Mouse (Mus musculus): ENCODE measurements around the gene Trub1. TPM values are rescaled to one million over a fixed set of nuclear protein-coding genes. Genes with fewer than 3 reads are reported as not detected.

The Trub1 gene
- 10 to 100 TPM; 18.5 to 18.8 TPM for total RNA-seq (2021)
- long read RNA-seq, experiment 1, transcript Trub1-202 (8 exons, 3,789 nt), result major isoform, 17 of 20 reads
- long read RNA-seq, experiment 1, partial matches to known transcripts, result 1 of 20 reads
- long read RNA-seq, experiment 1, other reads (novel, unspliced or antisense), result 0 of 20 reads
- long read RNA-seq, experiment 2, transcript Trub1-202 (8 exons, 3,789 nt), result major isoform, 21 of 25 reads
- long read RNA-seq, experiment 2, partial matches to known transcripts, result 1 of 25 reads
- long read RNA-seq, experiment 2, other reads (novel, unspliced or antisense), result 3 of 25 reads

DNA sequence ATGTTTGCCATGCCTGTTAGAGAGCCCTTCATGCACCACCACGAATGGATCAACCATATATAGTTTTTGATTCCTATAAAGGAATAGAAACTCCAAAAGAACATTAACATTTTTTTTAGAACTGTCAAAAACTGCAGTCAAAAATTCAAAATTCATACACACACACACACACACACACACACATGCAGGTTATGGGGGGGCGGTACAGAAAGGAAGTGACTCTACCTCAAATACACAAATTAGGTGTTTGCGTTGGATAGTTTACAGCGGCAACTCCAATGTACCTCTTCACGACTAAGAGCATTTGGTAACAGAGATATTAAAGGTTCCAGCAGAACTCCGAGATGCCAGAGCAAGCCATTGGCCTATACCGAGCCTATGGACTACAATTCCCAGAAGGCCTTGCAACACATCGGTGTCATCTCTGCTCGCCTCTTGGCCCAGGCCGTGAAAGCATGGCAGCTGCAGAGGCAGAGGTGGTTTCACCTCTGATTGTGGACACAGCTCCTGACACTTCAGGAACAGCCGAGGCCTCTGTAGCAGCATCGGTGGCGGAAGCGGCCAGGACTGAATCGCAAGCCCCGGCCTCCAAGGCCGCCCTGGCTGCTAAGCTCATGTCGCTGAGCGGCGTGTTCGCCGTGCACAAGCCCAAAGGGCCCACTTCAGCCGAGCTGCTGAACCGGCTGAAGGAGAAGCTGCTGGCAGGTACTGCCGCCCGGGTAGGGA lies at the start of gene Trub1:
Trub1 (plus strand) TSS at position 421 of the 726 bp plus-strand sequence.
- DNase-seq (ENCODE audit: low spot score in 2 of 2), result peak; percentile 74 to 88

DNA sequence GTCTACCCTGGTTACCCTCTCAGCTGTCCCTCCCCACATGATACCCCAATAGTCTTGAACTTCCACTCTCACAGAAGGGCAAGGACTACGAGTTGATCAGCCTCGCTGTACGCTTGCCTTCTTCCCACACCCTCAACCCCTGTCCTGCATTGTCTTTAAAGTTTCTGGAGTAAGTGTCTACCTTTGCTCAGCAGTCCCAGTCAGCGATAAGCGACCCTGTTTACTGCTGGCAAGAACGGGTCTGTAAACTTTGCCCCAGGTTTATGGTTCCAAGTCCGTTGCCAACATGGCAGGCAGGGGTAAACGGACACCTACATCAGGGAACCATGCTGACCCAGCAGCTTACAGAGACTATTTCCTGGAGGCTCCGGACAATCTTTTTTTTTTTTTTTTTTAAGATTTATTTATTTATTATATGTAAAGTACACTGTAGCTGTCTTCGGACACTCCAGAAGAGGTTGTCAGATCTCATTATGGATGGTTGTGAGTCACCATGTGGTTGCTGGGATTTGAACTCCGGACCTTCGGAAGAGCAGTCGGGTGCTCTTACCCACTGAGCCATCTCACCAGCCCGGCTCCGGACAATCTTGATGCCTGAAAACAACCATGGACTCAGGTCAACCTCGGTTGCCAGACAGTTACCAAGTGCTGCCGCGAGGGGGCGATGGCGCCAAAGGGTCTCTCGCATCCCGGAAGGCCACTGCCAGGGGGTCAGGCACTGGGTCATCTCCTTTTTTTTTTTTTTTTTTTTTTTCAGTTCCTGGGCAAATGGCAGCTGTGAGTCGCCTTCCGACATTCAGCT lies 48.8 kb upstream of the Trub1 start:
- DNase-seq (ENCODE audit: low spot score in 2 of 2), result peak; percentile 66 to 75

DNA sequence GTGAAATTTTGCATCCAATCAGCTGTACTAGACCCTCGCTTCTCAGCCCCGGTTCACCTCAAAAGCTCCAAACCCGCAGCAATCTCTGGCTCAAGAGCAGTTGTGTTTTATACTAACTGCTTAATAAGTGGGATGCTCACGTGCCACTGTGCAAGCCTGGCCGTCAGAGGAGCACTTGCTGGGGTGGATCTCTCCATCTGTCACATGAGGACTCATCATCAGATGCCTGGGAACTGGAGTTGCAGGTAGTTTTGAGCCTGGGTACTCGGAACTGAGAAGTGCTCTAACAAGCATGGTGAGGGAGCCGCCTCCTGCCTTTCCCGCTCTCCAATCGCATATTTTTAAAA lies 48.2 kb upstream of the Trub1 start:
- no peak for DNase-seq (ENCODE audit: low spot score in 2 of 2)

- DNase-seq (ENCODE audit: low spot score in 2 of 2), result no peak
Measured at GRCm38 (mm10) chr19:57407947-57408346, 44.8 kb upstream of the Trub1 start.

- peak; percentile 34 to 37 for DNase-seq (ENCODE audit: low spot score in 2 of 2)
Measured at GRCm38 (mm10) chr19:57411375-57412196, 41.1 kb upstream of the Trub1 start.

DNA sequence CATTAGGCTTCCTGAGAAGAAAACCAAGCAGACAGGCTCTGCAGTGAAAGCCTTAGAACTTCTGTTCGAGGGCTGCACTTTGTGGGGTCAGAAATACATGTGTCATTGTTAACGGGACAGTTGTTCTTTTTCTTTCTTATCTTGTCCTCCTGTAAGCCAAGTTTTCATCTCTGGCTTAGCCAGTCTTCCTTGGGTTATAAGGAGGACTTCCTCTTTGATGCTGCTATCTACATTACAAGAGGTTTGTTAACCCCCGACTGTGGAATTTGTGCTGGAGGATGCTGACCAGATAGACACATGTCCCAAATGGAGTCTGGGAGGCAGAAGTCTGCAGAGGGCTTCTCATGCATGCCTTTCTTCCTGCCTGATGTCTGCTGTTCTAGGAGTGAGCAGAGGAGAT lies 39.5 kb upstream of the Trub1 start:
- no peak for DNase-seq (ENCODE audit: low spot score in 2 of 2)

- DNase-seq (ENCODE audit: low spot score in 2 of 2), result no peak
Measured at GRCm38 (mm10) chr19:57413918-57414317, 38.8 kb upstream of the Trub1 start.

DNA sequence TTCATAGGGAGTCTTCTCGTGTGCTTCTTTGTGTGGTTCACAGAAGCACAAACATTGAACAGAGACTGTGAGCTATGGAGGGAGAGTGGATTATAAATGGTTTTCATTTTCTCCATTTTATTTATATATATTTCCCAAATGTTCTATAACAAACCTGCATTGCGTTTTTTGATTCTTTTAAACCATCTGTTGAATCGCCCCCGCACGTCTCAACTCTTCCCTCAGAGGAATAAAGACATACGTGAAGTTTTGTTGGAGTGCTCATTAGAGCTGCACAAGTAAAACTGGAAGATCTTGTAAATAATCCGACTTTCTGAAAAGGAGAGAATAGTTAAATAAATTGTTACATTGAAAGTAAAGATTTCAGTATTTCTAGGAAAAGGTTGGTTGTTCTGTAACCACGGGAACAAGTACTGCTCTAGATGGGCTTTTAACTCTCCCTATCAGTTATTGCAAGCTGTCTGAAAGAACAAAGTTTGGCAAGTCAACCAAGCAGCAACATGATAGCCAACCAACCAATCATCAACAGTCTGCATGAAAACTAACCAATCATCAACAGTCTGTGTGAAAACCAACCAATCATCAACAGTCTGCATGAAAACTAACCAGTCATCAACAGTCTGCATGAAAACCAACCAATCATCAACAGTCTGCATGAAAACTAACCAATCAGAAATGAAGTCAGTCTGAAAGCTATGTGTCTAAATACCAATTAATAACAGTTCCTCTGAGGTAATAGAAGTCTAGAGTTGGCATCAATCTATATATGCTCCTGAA lies 37.5 kb upstream of the Trub1 start:
- DNase-seq (ENCODE audit: low spot score in 2 of 2), result peak in 1 of 2 experiments; percentile 19

- no peak for DNase-seq (ENCODE audit: low spot score in 2 of 2)
Measured at GRCm38 (mm10) chr19:57417800-57418580, 34.7 kb upstream of the Trub1 start.

GRCm38 (mm10) chr19:57423402-57423801 lies 29.3 kb upstream of the Trub1 start:
- no peak for DNase-seq (ENCODE audit: low spot score in 2 of 2)

DNA sequence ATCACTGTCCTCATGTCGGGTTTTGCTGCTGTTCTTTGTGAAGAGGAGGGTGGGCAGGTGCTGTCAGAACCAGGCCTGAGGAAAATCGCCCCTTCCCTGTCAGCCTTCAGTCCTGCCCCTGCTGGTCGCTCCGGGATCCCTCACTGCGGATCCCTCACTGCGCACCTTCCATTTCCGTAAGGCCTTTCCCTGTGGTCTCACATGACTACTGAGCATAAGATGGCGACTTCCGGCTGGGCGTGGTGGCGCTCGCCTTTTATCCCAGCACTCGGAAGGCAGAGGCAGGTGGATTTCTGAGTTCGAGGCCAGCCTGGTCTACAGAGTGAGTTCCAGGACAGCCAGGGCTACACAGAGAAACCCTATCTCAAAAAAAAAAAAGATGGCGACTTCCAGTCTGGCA lies 27.4 kb upstream of the Trub1 start:
- no peak for DNase-seq (ENCODE audit: low spot score in 2 of 2)

DNA sequence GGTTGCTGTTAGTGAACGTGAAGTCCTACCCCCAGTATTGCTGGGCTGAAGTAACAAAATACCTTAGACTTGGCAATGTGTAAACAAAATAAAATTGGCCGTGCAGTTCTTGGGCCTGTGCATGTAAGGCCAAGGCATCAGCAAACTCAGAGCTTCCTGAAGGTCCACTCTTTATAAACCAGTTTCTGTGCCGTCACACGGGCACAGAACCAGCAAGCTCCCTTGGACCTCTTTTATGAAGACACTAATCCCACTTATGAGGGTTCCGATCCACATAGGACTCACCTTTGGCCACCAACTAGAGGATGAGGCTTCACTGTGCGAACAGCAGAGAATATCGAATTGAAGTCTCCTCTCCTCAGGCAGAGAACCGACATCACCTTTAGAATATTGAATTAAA lies 25.9 kb upstream of the Trub1 start:
- DNase-seq (ENCODE audit: low spot score in 2 of 2), result no peak

- DNase-seq (ENCODE audit: low spot score in 2 of 2), result no peak
Measured at GRCm38 (mm10) chr19:57427756-57428438, 24.8 kb upstream of the Trub1 start.

DNA sequence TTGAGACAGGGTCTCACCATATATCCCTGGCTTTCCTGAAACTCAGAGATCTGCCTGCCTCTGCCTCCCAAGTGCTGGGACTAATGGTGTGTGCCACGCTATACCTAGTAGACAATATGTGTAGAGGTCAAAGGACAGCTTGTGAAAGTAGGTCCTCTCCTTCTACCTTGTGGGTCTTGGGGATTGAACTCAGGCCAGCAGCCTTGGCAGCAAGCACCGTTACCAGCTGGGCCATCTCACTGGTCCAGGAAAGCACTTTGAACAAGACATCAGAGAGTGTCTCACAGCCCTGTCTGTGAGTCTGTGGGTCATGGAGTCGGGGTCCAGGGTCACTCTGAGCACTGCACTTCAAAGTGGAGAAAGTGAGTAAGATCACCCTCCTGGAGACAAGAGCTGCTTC lies 24.1 kb upstream of the Trub1 start:
- no peak for DNase-seq (ENCODE audit: low spot score in 2 of 2)

- DNase-seq (ENCODE audit: low spot score in 2 of 2), result no peak
Measured at GRCm38 (mm10) chr19:57429926-57430325, 22.8 kb upstream of the Trub1 start.

GRCm38 (mm10) chr19:57431476-57431875 lies 21.2 kb upstream of the Trub1 start:
- DNase-seq (ENCODE audit: low spot score in 2 of 2), result no peak

- no peak for DNase-seq (ENCODE audit: low spot score in 2 of 2)
Measured at GRCm38 (mm10) chr19:57434024-57434423, 18.7 kb upstream of the Trub1 start.

- no peak for DNase-seq (ENCODE audit: low spot score in 2 of 2)
Measured at GRCm38 (mm10) chr19:57436586-57437021, 16.1 kb upstream of the Trub1 start.

- no peak for DNase-seq (ENCODE audit: low spot score in 2 of 2)
Measured at GRCm38 (mm10) chr19:57437042-57437441, 15.7 kb upstream of the Trub1 start.

All from left cerebral cortex, adult 18-20 months (tissue).